Comparison of ENCODE assay signal across 12 mouse cellular contexts in genomic region chr3:35354356-35354755, GRCm38 (mm10).
DNase-seq lines count a peak whose midpoint lies in the region; ATAC-seq lines count a peak whose summit lies in the region.
"Had no signal": no experiment of that assay in that cellular context is flagged by ENCODE, and none has a peak within 500 bp of the region (broad histone marks: within the 10 kb centered on the region; RNA-seq: fewer than 3 reads in every experiment).

No protein-coding gene starts in this region.

- 23% methylated on average over 5 of the region's 5 CpGs for WGBS in kidney, embryonic 15.5 days
- 79% methylated on average over 5 of the region's 5 CpGs for WGBS in hindbrain, embryonic 10.5 days
- whole genome bisulfite sequencing in neural tube, embryonic 14.5 days, result 9% methylated on average over 5 of the region's 5 CpGs
- 68% methylated on average over 5 of the region's 5 CpGs for WGBS in liver, embryonic 12.5 days (ENCODE audit: insufficient replicate concordance)

- 0 out of 2 replicates have a peak, but pooled peaks cover 7% of the 10 kb centered on the region for H3K4me1 ChIP-seq in kidney, embryonic 15.5 days
- H3K4me1 ChIP-seq in hindbrain, embryonic 10.5 days (replicated peaks), result peaks cover 16% of the 10 kb centered on the region
- peaks cover 5% of the 10 kb centered on the region; the same call in 1 of the 2 replicates for H3K4me1 ChIP-seq in neural tube, embryonic 14.5 days (ENCODE audit: control insufficient read depth, insufficient read depth, low read length)
- H3K4me1 ChIP-seq in liver, embryonic 12.5 days, result no peaks in the 10 kb centered on the region
- H3K4me1 ChIP-seq: heart, embryonic 10.5 days had no signal

- ATAC-seq in kidney, embryonic 15.5 days (replicated peaks; ENCODE audit: low FRiP score), result peak; percentile 70
- ATAC-seq in neural tube, embryonic 14.5 days (ENCODE audit: low read depth), result peak; percentile 84
- no peak for ATAC-seq in liver, embryonic 12.5 days
- ATAC-seq: inflammation-experienced regulatory T-cells, adult 6 months had no signal

- no peaks in the 10 kb centered on the region for H3K36me3 ChIP-seq in kidney, embryonic 15.5 days
- H3K36me3 ChIP-seq in hindbrain, embryonic 10.5 days, result no peaks in the 10 kb centered on the region
- no peaks in the 10 kb centered on the region for H3K36me3 ChIP-seq in neural tube, embryonic 14.5 days (ENCODE audit: control insufficient read depth, insufficient read depth, low read length)
- H3K36me3 ChIP-seq in liver, embryonic 12.5 days, result no peaks in the 10 kb centered on the region
- H3K36me3 ChIP-seq: heart, embryonic 10.5 days had no signal

- no peaks in the 10 kb centered on the region for H3K9me3 ChIP-seq in kidney, embryonic 15.5 days (replicated peaks)
- 0 out of 2 replicates have a peak, but pooled peaks cover 3% of the 10 kb centered on the region for H3K9me3 ChIP-seq in hindbrain, embryonic 10.5 days
- no peaks in the 10 kb centered on the region for H3K9me3 ChIP-seq in neural tube, embryonic 14.5 days (ENCODE audit: control insufficient read depth, low read length)
- no peaks in the 10 kb centered on the region for H3K9me3 ChIP-seq in liver, embryonic 12.5 days (replicated peaks)
- H3K9me3 ChIP-seq: heart, embryonic 10.5 days had no signal

- H3K27me3 ChIP-seq in kidney, embryonic 15.5 days, result no peaks in the 10 kb centered on the region
- H3K27me3 ChIP-seq in hindbrain, embryonic 10.5 days (ENCODE audit: insufficient read depth, poor library complexity, severe bottlenecking), result no peaks in the 10 kb centered on the region
- H3K27me3 ChIP-seq in neural tube, embryonic 14.5 days (ENCODE audit: control insufficient read depth, insufficient read depth, low read length), result no peaks in the 10 kb centered on the region
- H3K27me3 ChIP-seq in liver, embryonic 12.5 days (replicated peaks), result no peaks in the 10 kb centered on the region

- no peak overlapping the region for H3K27ac ChIP-seq in kidney, embryonic 15.5 days
- H3K27ac ChIP-seq in hindbrain, embryonic 10.5 days, result peak overlapping the region; percentile 23; the same call in 1 of the 2 replicates
- peak overlapping the region; percentile 65; the same call in 1 of the 2 replicates for H3K27ac ChIP-seq in neural tube, embryonic 14.5 days (ENCODE audit: low read depth, low read length)
- H3K27ac ChIP-seq in liver, embryonic 12.5 days, result no peak overlapping the region
- H3K27ac ChIP-seq: heart, embryonic 10.5 days; liver, embryonic 14.5 days had no signal

- no peak overlapping the region for H3K4me2 ChIP-seq in kidney, embryonic 15.5 days
- no peak overlapping the region for H3K4me2 ChIP-seq in neural tube, embryonic 14.5 days (ENCODE audit: low read depth, low read length)
- no peak overlapping the region for H3K4me2 ChIP-seq in liver, embryonic 12.5 days

- no peak for DNase-seq in kidney, adult 11 months
- DNase-seq in ovary, postnatal 14 days (ENCODE audit: low spot score), result peak; percentile 15
- no peak for DNase-seq in ovary, adult 18-20 months (ENCODE audit: low spot score)
- no peak for DNase-seq in hindbrain, embryonic 10.5 days (ENCODE audit: low spot score)
- no peak for DNase-seq in right cerebral cortex, postnatal 14 days
- DNase-seq: thymus, adult 18-20 months had no signal

- no peak overlapping the region for H3K9ac ChIP-seq in kidney, embryonic 15.5 days
- no peak overlapping the region for H3K9ac ChIP-seq in neural tube, embryonic 14.5 days (replicated peaks; ENCODE audit: low read depth, low read length)
- H3K9ac ChIP-seq in liver, embryonic 12.5 days, result no peak overlapping the region
- H3K9ac ChIP-seq: liver, embryonic 14.5 days had no signal

- H3K4me3 ChIP-seq in kidney, embryonic 15.5 days (replicated peaks), result no peak overlapping the region
- H3K4me3 ChIP-seq in hindbrain, embryonic 10.5 days, result no peak overlapping the region
- H3K4me3 ChIP-seq in neural tube, embryonic 14.5 days (ENCODE audit: low read depth, low read length), result no peak overlapping the region
- H3K4me3 ChIP-seq in liver, embryonic 12.5 days, result no peak overlapping the region
- H3K4me3 ChIP-seq: heart, embryonic 10.5 days had no signal

Comparison
In these comparisons a context has a peak if more than half of its experiments do, and no peak if none do; other contexts are left out.
1. H3K27ac ChIP-seq: peak in hindbrain, embryonic 10.5 days (single experiment) and neural tube, embryonic 14.5 days (single experiment); none in kidney, embryonic 15.5 days (single experiment) and liver, embryonic 12.5 days (single experiment).